Mouse (Mus musculus) thymus, adult 2 months (tissue): ENCODE data around the gene Ncmap.

Experiments
- CTCF ChIP-seq: fragments of 200-500 bp; IDR thresholded peaks from 2 replicates; pipeline ENCODE4 v1.5.1; 2012; ENCODE audit warnings: mild to moderate bottlenecking, control low read depth, low read length, moderate library complexity, borderline replicate concordance; ENCODE audit not compliant: control insufficient read depth, poor library complexity, insufficient read depth; ENCODE audit errors: extremely low read depth
- POLR2A ChIP-seq: fragments of 200-500 bp; IDR thresholded peaks from 2 replicates; pipeline ENCODE4 v1.6.1; 2012; ENCODE audit warnings: mild to moderate bottlenecking, low read length, control low read depth, moderate library complexity; ENCODE audit not compliant: control insufficient read depth, poor library complexity, insufficient read depth; ENCODE audit errors: extremely low read depth

GRCm38 (mm10) chr4:135358736-135359135, 39.3 kb downstream of the Ncmap start:
- no peak for TF ChIP-seq POLR2A
- no peak for TF ChIP-seq CTCF
